Mouse (Mus musculus) adrenal gland, adult 2 months (tissue): ENCODE results near the gene Tnip2. TPM values are rescaled to one million over a fixed set of nuclear protein-coding genes. Genes with fewer than 3 reads are reported as not detected.

ENCODE experiments used
- DNase-seq: peaks from one replicate; pipeline ENCODE4 v3.0.0; 2021
- polyA plus RNA-seq: library from polyadenylated mRNA; depleted of rRNA; stranded (reverse); fragments of >200 nt; gene quantifications from 2 replicates; pipeline ENCODE4 v1.2.3, GENCODE M21; 2012; rRNA removed
- total RNA-seq, 2 experiments: library from RNA; stranded (reverse); gene quantifications; 2 replicates each; pipeline ENCODE4 v1.2.3; 2021

Tnip2 gene
- total and polyA plus RNA-seq, 3 experiments, result 12.8 to 55.3 (median 14.8) TPM

DNA sequence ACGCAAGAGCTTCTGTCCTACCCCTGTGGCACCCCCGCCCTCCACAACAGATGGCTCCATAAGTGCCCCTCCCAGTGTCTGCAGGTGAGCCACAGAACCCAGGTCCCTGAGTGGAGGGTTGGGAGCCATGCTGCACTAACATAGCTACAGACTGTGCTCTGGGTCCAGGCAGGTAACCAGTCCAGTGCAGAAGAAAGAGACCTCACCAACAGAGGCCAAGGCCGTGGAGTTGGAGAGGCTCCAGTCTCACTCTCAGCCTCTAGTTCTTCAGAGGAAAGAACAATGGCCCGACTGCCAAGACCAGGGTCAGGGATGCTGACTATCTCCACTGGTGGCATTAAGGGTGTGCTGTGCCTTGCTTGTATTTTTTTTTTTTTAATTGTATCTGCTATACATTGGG, 52.5 kb downstream of the Tnip2 start:
- DNase-seq, result peak; percentile 46

- DNase-seq, result no peak
Measured at GRCm38 (mm10) chr5:34458994-34459393, 54.8 kb downstream of the Tnip2 start.

GRCm38 (mm10) chr5:34446207-34446606, 67.6 kb downstream of the Tnip2 start:
- DNase-seq, result no peak

Other genes with a start within 250 kb of the Tnip2 start
- gene Zfyve28, start 225.5 kb downstream of the Tnip2 start, total RNA-seq, result under 1 TPM; 0.40 to 0.90 TPM
- 1.6 and 3.8 TPM in 2 replicates for gene Zfyve28, start 225.5 kb downstream of the Tnip2 start, polyA plus RNA-seq
- gene Cfap99, start 225.4 kb downstream of the Tnip2 start, total RNA-seq, result not detected
- gene Cfap99, start 225.4 kb downstream of the Tnip2 start, polyA plus RNA-seq, result not detected in 2 replicates
- 100 to 1,000 TPM in 1 of 2 experiments, 10 to 100 TPM in 1; 88.6 to 107 TPM for gene Rnf4, start 177.7 kb downstream of the Tnip2 start, total RNA-seq
- gene Rnf4, start 177.7 kb downstream of the Tnip2 start, polyA plus RNA-seq, result 25.7 and 29.2 TPM in 2 replicates
- 10 to 100 TPM; 24.5 to 36.6 TPM for gene Fam193a, start 144.1 kb downstream of the Tnip2 start, total RNA-seq
- gene Fam193a, start 144.1 kb downstream of the Tnip2 start, polyA plus RNA-seq, result 21.8 and 50.3 TPM in 2 replicates
- 10 to 100 TPM; 15.5 to 31.7 TPM for gene Sh3bp2, start 11.8 kb upstream of the Tnip2 start, total RNA-seq
- gene Sh3bp2, start 11.8 kb upstream of the Tnip2 start, polyA plus RNA-seq, result 14.7 and 15.9 TPM in 2 replicates
- gene Add1, start 59.7 kb upstream of the Tnip2 start, total RNA-seq, result 100 to 1,000 TPM; 160 to 168 TPM
- gene Add1, start 59.7 kb upstream of the Tnip2 start, polyA plus RNA-seq, result 123 and 134 TPM in 2 replicates
- gene Mfsd10, start 123.2 kb upstream of the Tnip2 start, total RNA-seq, result 10 to 100 TPM; 32.8 to 37.4 TPM
- 201 and 211 TPM in 2 replicates for gene Mfsd10, start 123.2 kb upstream of the Tnip2 start, polyA plus RNA-seq
- 10 to 100 TPM; 21.3 to 26.1 TPM for gene Nop14, start 146.2 kb upstream of the Tnip2 start, total RNA-seq
- gene Nop14, start 146.2 kb upstream of the Tnip2 start, polyA plus RNA-seq, result 6.7 and 9.1 TPM in 2 replicates
- gene Grk4, start 146.4 kb upstream of the Tnip2 start, total RNA-seq, result 1 to 10 TPM; 2.5 to 2.8 TPM
- 1.1 and 1.6 TPM in 2 replicates for gene Grk4, start 146.4 kb upstream of the Tnip2 start, polyA plus RNA-seq
- gene Htt, start 247.7 kb upstream of the Tnip2 start, total RNA-seq, result 10 to 100 TPM; 25.6 to 36.4 TPM
- 8.8 and 12.1 TPM in 2 replicates for gene Htt, start 247.7 kb upstream of the Tnip2 start, polyA plus RNA-seq